Mouse (Mus musculus) kidney, adult 2 months (tissue): ENCODE measurements at regions not wholly inside any gene's neighbourhood (a gene's known extent, or its start where the extent isn't known, plus 50 kb on each side); places are given as distances from the start of the nearest gene placed in this dataset.

Experiments
- CTCF ChIP-seq: fragments of 200-500 bp; conservative IDR thresholded peaks from 2 replicates; pipeline ENCODE4 v1.5.1; 2011; ENCODE audit warnings: low read depth, mild to moderate bottlenecking, control low read depth, low read length, moderate library complexity, mixed read lengths; ENCODE audit not compliant: insufficient read depth, insufficient read length
- POLR2A ChIP-seq: fragments of 200-500 bp; IDR thresholded peaks from one replicate; pipeline ENCODE4 v1.6.1; 2011; ENCODE audit warnings: low read depth, low read length, control low read depth

- TF ChIP-seq CTCF, result no peak
- no peak for TF ChIP-seq POLR2A
Observed at GRCm38 (mm10) chr13:26284073-26284444, 485.9 kb downstream of the Hdgfl1 start.
